Mouse (Mus musculus) liver, adult 2 months (tissue): ENCODE measurements at regions not wholly inside any gene's neighbourhood (a gene's known extent, or its start where the extent isn't known, plus 50 kb on each side); places are given as distances from the start of the nearest gene placed in this dataset.

Experiments
- CTCF ChIP-seq: fragments of 200-500 bp; IDR thresholded peaks from 2 replicates; pipeline ENCODE4 v1.5.1; 2011; ENCODE audit warnings: low read depth, low read length, control low read depth
- POLR2A ChIP-seq: fragments of 200-500 bp; IDR thresholded peaks from 2 replicates; pipeline ENCODE4 v1.6.1; 2011; ENCODE audit warnings: low read length, control low read depth; ENCODE audit not compliant: insufficient read depth; ENCODE audit errors: extremely low read depth

GRCm38 (mm10) chr10:98268511-98268910 is 542.0 kb upstream of the C030005K15Rik start:
- TF ChIP-seq POLR2A (no peak), CTCF (no peak)
